12 mouse cellular contexts compared by ENCODE assay signal in the genomic region with DNA sequence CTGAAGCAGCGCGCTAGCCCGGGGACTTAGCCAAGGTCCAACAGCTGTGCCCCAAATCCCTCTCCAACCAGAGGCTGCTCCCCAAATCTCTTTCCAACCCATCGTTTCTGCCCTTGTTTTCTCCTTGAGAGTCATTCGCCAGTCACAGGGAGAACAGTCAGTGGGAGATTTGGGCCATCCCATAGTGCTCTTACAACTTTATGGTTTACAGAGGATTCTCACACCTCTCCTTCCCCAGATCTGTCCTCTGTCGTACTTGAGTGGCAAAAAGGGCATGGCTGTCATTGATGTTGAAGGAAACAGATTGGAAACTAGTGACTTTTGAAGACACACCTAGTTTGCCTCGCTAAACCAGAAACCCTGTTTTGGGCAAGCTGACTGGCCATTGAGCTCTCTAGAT. TPM values are rescaled to one million over a fixed set of nuclear protein-coding genes. Genes with fewer than 3 reads are reported as not detected.
DNase-seq lines count a peak whose midpoint lies in the region; ATAC-seq and TF ChIP-seq lines count a peak whose summit lies in the region.
"Had no signal": no experiment of that assay in that cellular context is flagged by ENCODE, and none has a peak within 500 bp of the region (broad histone marks: within the 10 kb centered on the region; RNA-seq: fewer than 3 reads in every experiment).

No protein-coding gene starts in this region.

- peak overlapping the region; percentile 13; the same call in 1 of the 2 replicates for H3K9ac ChIP-seq in heart, embryonic 11.5 days (ENCODE audit: low read depth, low read length)
- H3K9ac ChIP-seq in heart, embryonic 16.5 days (ENCODE audit: low read length): peak overlapping the region; percentile 32
- H3K9ac ChIP-seq: forebrain, embryonic 13.5 days; hindbrain, embryonic 15.5 days; lung, embryonic 14.5 days had no signal

- no peak for TF ChIP-seq CTCF in layer of hippocampus, adult 2 months (conservative IDR thresholded peaks at IDR 0.05)

- intact Hi-C loops in left cerebral cortex, postnatal 36 days (cut with DNase I): loop anchor here (2.0 to 10.0 kb wide), 4 partner anchors 33 to 741 kb away; a partner anchor contains a TSS

- no peaks in the 10 kb centered on the region for H3K9me3 ChIP-seq in heart, embryonic 11.5 days (replicated peaks; ENCODE audit: control insufficient read depth, low read length)
- H3K9me3 ChIP-seq in heart, embryonic 16.5 days (replicated peaks; ENCODE audit: control insufficient read depth, low read length): no peaks in the 10 kb centered on the region
- H3K9me3 ChIP-seq: forebrain, embryonic 13.5 days; hindbrain, embryonic 15.5 days; megakaryocyte, embryonic 14.5 days had no signal

- no peak overlapping the region for H3K4me3 ChIP-seq in heart, embryonic 11.5 days (ENCODE audit: low read depth, low read length)
- H3K4me3 ChIP-seq in layer of hippocampus, adult 2 months: no peak overlapping the region
- no peak overlapping the region for H3K4me3 ChIP-seq in heart, embryonic 16.5 days (ENCODE audit: low read length)
- H3K4me3 ChIP-seq: forebrain, embryonic 13.5 days; hindbrain, embryonic 15.5 days; left cerebral cortex, adult 2 months; megakaryocyte, embryonic 14.5 days had no signal

- peaks cover 20% of the 10 kb centered on the region for H3K4me1 ChIP-seq in heart, embryonic 11.5 days (ENCODE audit: control insufficient read depth, insufficient read depth, low read length)
- peaks cover 38% of the 10 kb centered on the region for H3K4me1 ChIP-seq in heart, embryonic 16.5 days (ENCODE audit: control insufficient read depth, insufficient read depth, low read length)
- H3K4me1 ChIP-seq: forebrain, embryonic 13.5 days; hindbrain, embryonic 15.5 days had no signal

- WGBS in heart, embryonic 11.5 days (ENCODE audit: insufficient replicate concordance): 40% methylated on average over 7 of the region's 7 CpGs
- WGBS in heart, embryonic 16.5 days: 28% methylated on average over 7 of the region's 7 CpGs

- H3K4me2 ChIP-seq in heart, embryonic 11.5 days: no peak overlapping the region
- H3K4me2 ChIP-seq in heart, embryonic 16.5 days (ENCODE audit: low read depth, low read length): no peak overlapping the region
- H3K4me2 ChIP-seq: forebrain, embryonic 13.5 days; hindbrain, embryonic 15.5 days; lung, embryonic 14.5 days had no signal

- no peaks in the 10 kb centered on the region for H3K36me3 ChIP-seq in heart, embryonic 11.5 days (ENCODE audit: control insufficient read depth, insufficient read depth, low read length)
- 0 out of 2 replicates have a peak, but pooled peaks cover 2% of the 10 kb centered on the region for H3K36me3 ChIP-seq in heart, embryonic 16.5 days (ENCODE audit: control insufficient read depth, insufficient read depth)

- no peak for ATAC-seq in heart, embryonic 11.5 days (replicated peaks; ENCODE audit: insufficient number of reproducible peaks, low FRiP score, low TSS enrichment)
- no peak for ATAC-seq in heart, embryonic 16.5 days (replicated peaks; ENCODE audit: extremely low read depth, insufficient read depth, low FRiP score)
- ATAC-seq in activated CD4-positive, CD25-positive, alpha-beta regulatory T cell, adult 4 months: no peak
- ATAC-seq: forebrain, embryonic 13.5 days had no signal

- no peaks in the 10 kb centered on the region for H3K27me3 ChIP-seq in heart, embryonic 11.5 days (ENCODE audit: control insufficient read depth, insufficient read depth, low read length)
- no peaks in the 10 kb centered on the region for H3K27me3 ChIP-seq in heart, embryonic 16.5 days (ENCODE audit: control insufficient read depth, insufficient read depth, low read length)
- H3K27me3 ChIP-seq: forebrain, embryonic 13.5 days; hindbrain, embryonic 15.5 days; megakaryocyte, embryonic 14.5 days had no signal

- no peak for DNase-seq in heart, postnatal 4 days
- no peak for DNase-seq in layer of hippocampus, adult 2 months (ENCODE audit: low spot score in 2 of 2)
- DNase-seq in layer of hippocampus, postnatal 36 days: no peak
- DNase-seq in left cerebral cortex, postnatal 36 days (ENCODE audit: low spot score in 2 of 2): no peak

- H3K27ac ChIP-seq in heart, embryonic 11.5 days (ENCODE audit: low read depth, low read length): no peak overlapping the region
- H3K27ac ChIP-seq in layer of hippocampus, adult 2 months: peak overlapping the region; percentile 56; the same call in 1 of the 2 replicates
- no peak overlapping the region for H3K27ac ChIP-seq in heart, embryonic 16.5 days (ENCODE audit: low read length)
- H3K27ac ChIP-seq: forebrain, embryonic 13.5 days; hindbrain, embryonic 15.5 days; left cerebral cortex, adult 2 months had no signal

RNA-seq across cellular contexts. Expression of a gene that starts 32.8 kb away (rescaled TPM):
- 323 and 328 TPM in 2 replicates for polyA plus RNA-seq in heart, embryonic 11.5 days (2014; fragmentation: Nextera tagmentation; extraction: Ambion mirVana)
- 100 to 1,000 TPM; 276 to 287 TPM for total RNA-seq in heart, postnatal 4 days (2021)
- total RNA-seq in layer of hippocampus, adult 2 months (2021): 10 to 100 TPM; 82.1 to 99.8 TPM
- 100 to 1,000 TPM; 101 to 104 TPM for total RNA-seq in layer of hippocampus, postnatal 36 days (2021)
- 382 and 409 TPM in 2 replicates for polyA plus RNA-seq in heart, embryonic 16.5 days (2015; fragmentation: Nextera tagmentation; extraction: Ambion mirVana)
- 100 to 1,000 TPM; 343 to 421 TPM for polyA plus RNA-seq in activated CD4-positive, CD25-positive, alpha-beta regulatory T cell, adult 4 months (2017; shearing (Covaris generic))
- 10 to 100 TPM; 82.6 to 94.8 TPM for total RNA-seq in left cerebral cortex, postnatal 36 days (2021)

RNA-seq across cellular contexts. Expression of a gene that starts 36.3 kb away (rescaled TPM):
- polyA plus RNA-seq in heart, embryonic 11.5 days (2014; fragmentation: Nextera tagmentation; extraction: Ambion mirVana): 17.0 and 17.1 TPM in 2 replicates
- total RNA-seq in heart, postnatal 4 days (2021): 10 to 100 TPM; 16.1 to 16.4 TPM
- total RNA-seq in layer of hippocampus, adult 2 months (2021): 10 to 100 TPM; 19.6 TPM
- total RNA-seq in layer of hippocampus, postnatal 36 days (2021): 10 to 100 TPM; 17.7 to 19.5 TPM
- polyA plus RNA-seq in heart, embryonic 16.5 days (2015; fragmentation: Nextera tagmentation; extraction: Ambion mirVana): 18.6 and 20.2 TPM in 2 replicates
- polyA plus RNA-seq in activated CD4-positive, CD25-positive, alpha-beta regulatory T cell, adult 4 months (2017; shearing (Covaris generic)): 10 to 100 TPM; 20.1 to 23.5 TPM
- 10 to 100 TPM; 17.7 to 17.9 TPM for total RNA-seq in left cerebral cortex, postnatal 36 days (2021)

RNA-seq across cellular contexts. Expression of a gene that starts 37.1 kb away (rescaled TPM):
- polyA plus RNA-seq in heart, embryonic 11.5 days (2014; fragmentation: Nextera tagmentation; extraction: Ambion mirVana): 22.5 and 25.2 TPM in 2 replicates
- total RNA-seq in heart, postnatal 4 days (2021): 10 to 100 TPM; 21.2 to 21.4 TPM
- total RNA-seq in layer of hippocampus, adult 2 months (2021): 10 to 100 TPM; 51.9 to 53.8 TPM
- 10 to 100 TPM; 55.7 to 57.1 TPM for total RNA-seq in layer of hippocampus, postnatal 36 days (2021)
- 18.9 and 20.0 TPM in 2 replicates for polyA plus RNA-seq in heart, embryonic 16.5 days (2015; fragmentation: Nextera tagmentation; extraction: Ambion mirVana)
- 10 to 100 TPM; 25.9 to 26.9 TPM for polyA plus RNA-seq in activated CD4-positive, CD25-positive, alpha-beta regulatory T cell, adult 4 months (2017; shearing (Covaris generic))
- total RNA-seq in left cerebral cortex, postnatal 36 days (2021): 10 to 100 TPM; 47.6 to 55.1 TPM
